Mouse (Mus musculus) hindbrain, embryonic 12.5 days (tissue): Measurements from ENCODE around the gene Fkbp8. TPM values are rescaled to one million over a fixed set of nuclear protein-coding genes. Genes with fewer than 3 reads are reported as not detected.

Experiments used
- ATAC-seq: fragments of 200-750 bp; cut with Nextera tagmentation; 2 replicates; pipeline ENCODE4 v1.8.0; 2017; ENCODE audit warnings: moderate TSS enrichment; ENCODE audit not compliant: low FRiP score
- H3K27ac ChIP-seq: fragments of 300-500 bp; sonication (generic); 2 replicates; pipeline ENCODE4 v1.5.1; 2016; ENCODE audit warnings: mild to moderate bottlenecking
- H3K27me3 ChIP-seq: fragments of 300-500 bp; sonication (generic); 2 replicates; pipeline ENCODE4 v1.6.1; 2016; ENCODE audit warnings: mild to moderate bottlenecking
- H3K36me3 ChIP-seq: fragments of 300-500 bp; sonication (generic); 2 replicates; pipeline ENCODE4 v1.6.1; 2016; ENCODE audit warnings: mild to moderate bottlenecking
- H3K4me1 ChIP-seq: fragments of 300-500 bp; sonication (generic); 2 replicates; pipeline ENCODE4 v1.6.1; 2016
- H3K4me2 ChIP-seq: fragments of 300-500 bp; sonication (generic); replicated peaks from 2 replicates; pipeline ENCODE4 v1.6.1; 2016; ENCODE audit warnings: mild to moderate bottlenecking
- H3K4me3 ChIP-seq: fragments of 300-500 bp; sonication (generic); 2 replicates; pipeline ENCODE4 v1.5.1; 2016; ENCODE audit warnings: mild to moderate bottlenecking
- H3K9ac ChIP-seq: fragments of 300-500 bp; sonication (generic); 2 replicates; pipeline ENCODE4 v1.6.1; 2016; ENCODE audit warnings: mild to moderate bottlenecking, moderate library complexity
- H3K9me3 ChIP-seq: fragments of 300-500 bp; sonication (generic); replicated peaks from 2 replicates; pipeline ENCODE4 v1.6.1; 2016; ENCODE audit warnings: mild to moderate bottlenecking
- WGBS: fragments of 180-500 bp; shearing (Covaris S2); methylation state at CpG from one replicate; pipeline ENCODE4 v1.1.7; 2016; 5-methylcytosine and 5-hydroxymethylcytosine counted together
- polyA plus RNA-seq: library from polyadenylated mRNA; unstranded; fragments of >200 nt; fragmentation: Nextera tagmentation; extraction: Ambion mirVana; gene quantifications from 2 replicates; pipeline ENCODE4 v1.2.1, GENCODE M21; 2016

Fkbp8 gene
- polyA plus RNA-seq, 1 experiment from 2014 or later: 334 TPM

DNA sequence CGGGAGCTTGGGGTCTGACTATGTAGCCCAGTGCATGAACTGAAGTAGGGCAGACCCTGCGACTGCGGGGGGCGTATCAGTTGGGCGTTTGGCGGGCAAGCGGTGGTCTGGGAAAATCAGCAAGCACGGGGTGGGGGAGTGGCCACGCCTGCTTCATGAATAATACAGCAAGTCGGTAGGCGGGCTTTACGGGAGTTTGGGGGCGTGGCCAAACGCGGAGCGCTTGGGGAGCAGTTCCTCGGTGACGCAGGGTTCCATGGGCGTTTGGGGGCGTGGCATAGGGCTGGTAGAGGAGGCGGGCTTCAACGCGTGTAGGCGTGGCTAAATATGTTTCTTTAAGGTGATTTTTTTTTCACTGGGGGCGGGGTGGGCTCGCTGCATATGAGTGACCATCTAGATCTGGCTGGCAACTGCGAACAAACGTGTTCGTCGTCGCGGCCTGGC lies 11.1 kb downstream of the Fkbp8 start:
- peak overlapping the region; percentile 77 for H3K4me3 ChIP-seq
- no peaks in the 10 kb centered on the region for H3K9me3 ChIP-seq
- peak; percentile 77 for ATAC-seq
- H3K36me3 ChIP-seq: peaks cover 33% of the 10 kb centered on the region
- peak overlapping the region; percentile 91 for H3K4me2 ChIP-seq
- no peaks in the 10 kb centered on the region for H3K27me3 ChIP-seq
- peaks cover 24% of the 10 kb centered on the region for H3K4me1 ChIP-seq
- WGBS: under 1% methylated on average over 32 of the region's 32 CpGs
- H3K9ac ChIP-seq: peak overlapping the region; percentile 88
- peak overlapping the region; percentile 94 for H3K27ac ChIP-seq

DNA sequence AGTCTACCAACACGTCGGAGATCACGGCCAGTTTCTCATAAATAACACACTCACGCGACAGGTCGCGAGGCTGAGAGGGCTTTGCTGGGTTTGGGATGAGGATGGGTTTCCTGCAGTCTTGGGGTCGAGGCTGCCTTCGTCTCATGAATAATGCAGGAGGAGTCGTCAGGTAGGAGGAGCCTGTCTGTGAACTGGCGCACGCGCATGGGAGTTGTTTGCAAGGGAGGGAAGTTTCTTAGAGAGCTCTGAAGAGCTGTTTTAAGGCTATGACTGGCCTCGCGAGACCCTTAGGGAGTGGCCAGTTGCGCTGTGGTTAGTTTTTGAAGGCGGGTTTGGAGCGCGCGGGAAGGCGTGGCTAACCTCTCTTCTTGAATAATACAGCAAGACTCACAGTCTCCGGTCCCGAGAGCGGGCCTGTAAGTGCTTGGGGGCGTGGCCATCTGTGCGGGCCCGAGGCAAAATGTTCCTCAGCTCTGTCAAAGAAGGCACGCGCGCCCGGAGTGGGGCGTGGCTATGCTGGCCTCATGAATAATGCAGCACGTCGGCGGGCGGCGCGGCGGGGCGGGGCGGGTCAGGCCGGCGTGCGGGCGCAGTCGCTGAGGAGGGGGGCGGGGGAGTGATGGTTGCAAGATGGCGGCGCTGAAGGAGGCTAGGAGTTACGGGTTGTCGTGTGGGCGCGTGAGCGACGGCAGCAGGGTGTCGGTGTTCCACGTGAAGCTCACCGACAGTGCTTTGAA lies 11.7 kb downstream of the Fkbp8 start, which contains the start of gene Ell:
Gene Ell (plus strand): TSS at position 381 of the 737 bp plus-strand sequence.
- no peaks in the 10 kb centered on the region for H3K9me3 ChIP-seq
- H3K36me3 ChIP-seq: peaks cover 27% of the 10 kb centered on the region
- H3K4me3 ChIP-seq: peak within 1 kb of the TSS; percentile 77
- H3K27ac ChIP-seq: peak within 1 kb of the TSS; percentile 94
- WGBS: 1% methylated on average over 57 of the region's 58 CpGs
- peak within 1 kb of the TSS; percentile 88 for H3K9ac ChIP-seq
- H3K27me3 ChIP-seq: no peaks in the 10 kb centered on the region
- H3K4me1 ChIP-seq: peaks cover 28% of the 10 kb centered on the region
- peak; percentile 89 for ATAC-seq
- H3K4me2 ChIP-seq: peak within 1 kb of the TSS; percentile 91

DNA sequence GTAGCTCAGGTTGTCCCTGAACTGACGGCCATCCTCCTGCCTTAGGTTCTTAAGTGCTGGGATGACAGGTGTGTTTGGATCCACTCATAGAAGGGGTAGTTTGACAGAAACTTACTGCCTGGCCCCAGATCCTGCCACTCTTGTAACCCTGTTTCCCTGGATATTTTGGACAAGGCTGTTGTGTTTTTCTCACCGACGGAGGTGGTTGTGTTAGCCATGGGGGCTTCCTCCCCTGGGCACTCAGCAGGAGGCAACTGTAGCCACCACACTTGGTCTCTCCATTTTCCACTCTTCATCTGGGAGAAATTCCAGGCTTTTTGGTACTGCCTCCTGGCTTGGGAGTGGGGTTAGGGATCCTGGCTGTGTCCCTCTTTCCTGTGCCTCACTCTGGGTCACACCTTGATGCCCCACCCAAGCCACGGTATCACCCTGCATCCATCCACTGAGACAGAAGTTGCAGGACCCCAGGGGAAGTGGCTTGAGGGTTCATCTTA lies 12.5 kb downstream of the Fkbp8 start:
- Histone ChIP-seq H3K36me3 (peaks cover 18% of the 10 kb centered on the region), H3K9me3 (no peaks in the 10 kb centered on the region), H3K9ac (peak overlapping the region; percentile 88), H3K4me2 (peak overlapping the region; percentile 91), H3K27ac (peak overlapping the region; percentile 94), H3K27me3 (no peaks in the 10 kb centered on the region), H3K4me3 (peak overlapping the region; percentile 77), H3K4me1 (peaks cover 29% of the 10 kb centered on the region)
- ATAC-seq: no peak
- 14% methylated on average over 4 of the region's 4 CpGs for WGBS

DNA sequence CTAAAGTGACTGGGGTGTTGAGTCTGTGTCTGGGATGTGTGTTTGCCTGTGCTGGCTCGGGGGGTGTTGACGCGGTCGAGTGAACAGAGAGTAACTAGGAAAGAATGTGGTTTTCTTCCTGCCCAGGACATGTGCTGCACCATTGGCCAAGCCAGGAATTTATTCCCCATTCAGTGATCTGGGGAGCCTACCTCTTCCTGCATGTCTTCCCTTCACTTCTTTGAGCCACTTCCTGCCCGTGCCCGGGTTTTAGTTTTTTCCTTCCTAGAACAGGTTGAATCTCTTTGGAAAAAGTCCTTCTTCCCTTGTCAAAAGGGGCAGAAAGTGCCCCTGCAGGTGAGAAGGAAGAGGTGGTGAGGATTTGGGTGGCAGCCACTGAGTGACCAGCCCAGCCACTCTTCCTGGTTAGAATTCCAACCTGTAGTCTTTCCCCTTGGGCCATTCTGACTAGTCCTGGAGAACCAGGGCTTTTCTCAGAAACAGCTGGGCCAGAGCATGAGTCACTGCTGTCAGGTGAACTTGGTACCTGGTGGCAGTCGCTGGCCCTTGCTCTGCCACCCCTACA lies 13.1 kb downstream of the Fkbp8 start:
- H3K4me2 ChIP-seq: peak overlapping the region; percentile 91
- whole genome bisulfite sequencing: 49% methylated on average over 7 of the region's 7 CpGs
- H3K9me3 ChIP-seq: no peaks in the 10 kb centered on the region
- H3K9ac ChIP-seq: peak overlapping the region; percentile 88
- no peaks in the 10 kb centered on the region for H3K27me3 ChIP-seq
- H3K4me3 ChIP-seq: peak overlapping the region; percentile 77
- no peak overlapping the region for H3K27ac ChIP-seq
- H3K36me3 ChIP-seq: peaks cover 13% of the 10 kb centered on the region
- peaks cover 29% of the 10 kb centered on the region for H3K4me1 ChIP-seq
- no peak for ATAC-seq

DNA sequence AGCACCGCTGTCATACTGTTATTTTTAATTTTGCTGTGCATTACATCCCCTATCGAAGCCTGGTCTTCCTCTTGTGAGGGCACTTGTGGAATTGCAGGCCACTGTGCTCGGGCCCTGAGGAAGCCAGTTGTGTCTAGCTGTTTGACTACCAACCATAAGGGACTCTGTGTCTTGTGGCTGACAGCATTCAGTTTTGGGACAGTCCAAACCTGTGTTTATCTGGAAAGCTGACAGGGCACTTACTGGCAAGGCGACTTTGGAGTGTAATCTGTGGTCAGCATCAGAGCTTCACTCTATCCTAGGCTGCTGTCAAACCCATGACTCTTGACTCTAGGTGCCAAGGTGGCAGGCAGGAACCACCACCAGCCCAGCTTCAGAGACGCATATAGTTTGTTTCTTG lies 13.6 kb downstream of the Fkbp8 start:
- Histone ChIP-seq H3K4me1 (peaks cover 29% of the 10 kb centered on the region), H3K36me3 (peaks cover 10% of the 10 kb centered on the region; the same call in 1 of the 2 replicates), H3K4me2 (peak overlapping the region; percentile 91), H3K9me3 (no peaks in the 10 kb centered on the region), H3K9ac (0 out of 2 replicates have a peak overlapping the region, but pooled peaks have one; percentile 88), H3K27me3 (no peaks in the 10 kb centered on the region), H3K27ac (no peak overlapping the region), H3K4me3 (peak overlapping the region; percentile 77)
- WGBS: 87% methylated on average over 5 of the region's 5 CpGs
- no peak for ATAC-seq

DNA sequence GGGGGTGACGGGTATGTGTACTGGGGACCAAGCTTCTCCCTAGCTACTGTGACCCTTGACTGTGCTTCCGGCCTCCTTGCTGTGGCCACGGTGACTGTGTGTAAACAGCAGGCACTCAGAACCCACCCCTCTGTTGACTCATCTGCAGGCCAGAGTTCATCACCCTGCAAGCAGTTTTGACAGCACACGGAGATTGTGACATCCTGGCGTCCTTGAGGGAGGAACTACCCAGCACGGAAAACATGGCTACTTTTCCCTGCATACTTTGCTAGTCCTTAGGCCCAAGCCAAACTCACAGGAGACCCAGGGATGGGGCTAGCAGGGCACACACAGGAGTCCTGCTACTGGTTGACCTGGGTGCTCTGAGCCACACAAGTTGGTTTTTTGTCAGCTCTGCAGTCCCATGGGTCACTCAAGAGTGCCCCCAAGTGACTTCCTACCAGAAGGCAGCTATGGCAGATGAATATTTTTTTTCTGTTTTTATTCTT lies 16.7 kb downstream of the Fkbp8 start:
- Histone ChIP-seq H3K27ac (no peak overlapping the region), H3K9me3 (no peaks in the 10 kb centered on the region), H3K4me2 (no peak overlapping the region), H3K36me3 (no peaks in the 10 kb centered on the region), H3K9ac (no peak overlapping the region), H3K4me3 (no peak overlapping the region), H3K4me1 (peaks cover 26% of the 10 kb centered on the region), H3K27me3 (no peaks in the 10 kb centered on the region)
- WGBS: 68% methylated on average over 6 of the region's 6 CpGs
- ATAC-seq: no peak

DNA sequence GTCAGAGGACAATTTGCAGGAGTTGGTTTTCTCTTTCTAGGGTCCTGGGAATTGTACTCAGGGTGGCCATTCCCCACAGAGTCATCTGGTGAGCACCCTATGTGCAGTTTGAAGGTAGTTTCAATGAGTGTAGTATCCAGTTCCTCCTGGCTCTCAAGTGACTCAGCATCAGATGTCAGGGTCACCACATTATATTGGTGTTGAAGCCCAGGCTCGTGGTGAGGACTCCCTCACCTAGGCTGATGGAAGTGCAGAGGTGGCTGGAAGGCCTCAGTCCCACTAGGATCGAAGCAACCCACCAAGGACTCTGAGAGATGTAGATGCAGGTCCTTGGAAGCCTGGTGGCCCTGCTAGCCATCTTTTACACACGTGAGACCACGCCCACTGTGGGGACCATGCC lies 18.9 kb downstream of the Fkbp8 start:
- no peak overlapping the region for H3K27ac ChIP-seq
- no peaks in the 10 kb centered on the region for H3K9me3 ChIP-seq
- H3K4me3 ChIP-seq: no peak overlapping the region
- no peak overlapping the region for H3K4me2 ChIP-seq
- peaks cover 10% of the 10 kb centered on the region for H3K4me1 ChIP-seq
- no peaks in the 10 kb centered on the region for H3K27me3 ChIP-seq
- WGBS: 91% methylated on average over 4 of the region's 4 CpGs
- no peak overlapping the region for H3K9ac ChIP-seq
- ATAC-seq: no peak
- no peaks in the 10 kb centered on the region for H3K36me3 ChIP-seq

DNA sequence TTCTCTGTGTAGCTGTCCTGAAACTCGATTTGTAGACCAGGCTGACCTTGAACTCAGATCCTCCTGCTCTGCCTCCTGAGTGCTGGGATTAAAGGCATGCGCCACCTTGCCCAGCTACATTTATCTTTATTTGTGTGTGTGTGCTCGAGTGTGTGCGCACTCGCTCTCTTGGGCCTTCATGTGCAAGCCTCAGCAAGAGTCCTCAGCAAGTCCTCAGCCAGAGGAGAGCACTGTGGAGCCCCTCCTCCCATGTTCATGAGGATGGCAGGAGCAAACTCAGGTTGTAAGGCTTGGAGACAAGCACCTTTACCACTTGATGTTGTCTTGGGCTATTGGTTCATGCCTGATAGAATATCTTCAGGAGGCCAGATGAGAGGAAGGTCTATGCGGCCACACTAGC lies 20.2 kb downstream of the Fkbp8 start:
- Histone ChIP-seq H3K4me1 (peaks cover 8% of the 10 kb centered on the region), H3K9me3 (no peaks in the 10 kb centered on the region), H3K4me2 (no peak overlapping the region), H3K27ac (no peak overlapping the region), H3K36me3 (no peaks in the 10 kb centered on the region), H3K27me3 (no peaks in the 10 kb centered on the region), H3K4me3 (no peak overlapping the region), H3K9ac (no peak overlapping the region)
- ATAC-seq: no peak
- WGBS: 89% methylated on average over 6 of the region's 6 CpGs

DNA sequence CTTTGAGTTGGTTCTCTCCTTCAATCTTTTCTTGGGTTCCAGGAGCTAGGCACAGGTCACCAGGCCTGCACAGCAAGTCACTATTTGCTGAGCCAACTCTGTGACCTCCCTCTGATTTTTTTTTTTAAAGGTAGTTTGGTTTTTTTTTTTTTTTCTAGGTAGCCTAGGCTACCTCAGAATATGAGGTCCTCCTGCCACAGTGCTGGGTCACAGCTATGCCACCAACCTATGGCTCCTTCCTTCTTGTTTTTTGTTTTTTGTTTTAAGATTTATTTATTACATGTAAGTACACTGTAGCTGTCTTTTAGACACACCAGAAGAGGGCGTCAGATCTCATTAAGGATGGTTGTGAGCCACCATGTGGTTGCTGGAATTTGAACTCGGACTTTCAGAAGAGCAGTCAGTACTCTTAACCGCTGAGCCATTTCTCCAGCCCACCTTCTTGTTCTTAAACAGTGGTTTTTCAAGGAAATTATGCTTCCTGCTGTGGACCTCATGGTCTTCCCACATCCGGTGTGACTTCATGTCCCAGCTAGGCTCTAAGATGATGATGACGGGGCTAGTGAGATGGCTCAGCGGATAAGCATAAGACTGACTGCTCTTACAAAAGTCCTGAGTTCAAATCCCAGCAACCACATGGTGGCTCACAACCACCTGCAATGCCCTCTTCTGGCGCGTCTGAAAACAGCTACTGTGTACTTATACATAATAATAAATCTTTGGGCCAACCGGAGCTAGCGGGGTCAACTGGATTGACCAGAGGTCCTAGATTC lies 22.1 kb downstream of the Fkbp8 start:
- no peaks in the 10 kb centered on the region for H3K36me3 ChIP-seq
- no peak overlapping the region for H3K4me2 ChIP-seq
- no peak for ATAC-seq
- no peak overlapping the region for H3K9ac ChIP-seq
- H3K4me1 ChIP-seq: peaks cover 16% of the 10 kb centered on the region
- 93% methylated on average over 10 of the region's 10 CpGs for WGBS
- no peaks in the 10 kb centered on the region for H3K9me3 ChIP-seq
- no peak overlapping the region for H3K4me3 ChIP-seq
- H3K27me3 ChIP-seq: no peaks in the 10 kb centered on the region
- no peak overlapping the region for H3K27ac ChIP-seq

DNA sequence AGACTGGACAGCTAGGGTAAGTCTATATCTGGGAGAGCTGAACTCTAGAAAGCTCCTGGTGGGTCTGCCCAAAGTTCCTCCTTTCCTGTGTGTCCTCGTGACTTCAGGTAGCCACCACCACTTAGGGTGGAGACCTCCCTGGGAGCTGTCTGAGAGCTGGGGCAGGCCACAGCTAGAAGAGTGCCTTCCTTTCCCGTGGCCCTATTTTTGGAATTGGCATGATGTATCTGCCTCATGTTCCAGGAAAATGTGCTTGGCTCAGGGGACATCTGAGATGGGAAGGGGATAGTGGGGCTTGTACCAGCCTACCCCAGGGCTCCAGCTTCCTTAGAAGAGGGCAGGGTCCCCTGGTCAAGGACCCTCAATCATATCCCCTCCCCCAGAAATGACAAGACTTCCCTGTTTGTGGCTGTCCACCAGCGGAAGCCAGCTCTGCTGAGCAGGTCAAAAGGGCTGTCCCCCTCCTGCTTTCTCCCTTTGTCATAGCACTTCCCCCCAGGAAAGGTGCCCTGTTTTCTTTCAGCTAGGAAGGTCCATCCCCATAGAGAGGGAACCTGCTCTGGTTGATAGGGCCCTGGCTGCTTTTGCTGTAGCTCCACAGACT lies 24.1 kb downstream of the Fkbp8 start:
- Histone ChIP-seq H3K27me3 (no peaks in the 10 kb centered on the region), H3K36me3 (no peaks in the 10 kb centered on the region), H3K4me3 (no peak overlapping the region), H3K4me2 (no peak overlapping the region), H3K4me1 (peaks cover 16% of the 10 kb centered on the region), H3K9ac (no peak overlapping the region), H3K9me3 (no peaks in the 10 kb centered on the region), H3K27ac (no peak overlapping the region)
- no peak for ATAC-seq
- WGBS: 76% methylated on average over 3 of the region's 3 CpGs

DNA sequence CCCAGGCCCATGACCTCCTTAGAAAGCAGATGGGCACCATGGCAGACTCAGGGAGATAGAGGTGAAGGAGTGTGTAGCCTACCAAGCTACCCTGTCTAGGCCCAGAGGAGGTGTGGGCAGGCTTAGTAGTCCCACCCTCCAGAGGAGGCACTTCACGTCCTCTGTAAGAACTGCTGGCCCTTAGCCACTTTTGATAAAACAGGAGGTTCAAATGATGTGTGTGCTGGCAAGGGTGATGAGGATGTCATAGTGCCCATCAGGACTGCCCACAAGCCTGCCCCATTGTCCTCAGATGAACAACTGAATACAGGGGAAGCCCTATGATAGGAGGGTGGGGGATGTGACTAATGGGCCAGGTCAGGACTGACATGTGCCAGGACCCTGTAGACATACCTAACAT lies 25.3 kb downstream of the Fkbp8 start:
- Histone ChIP-seq H3K9me3 (no peaks in the 10 kb centered on the region), H3K4me1 (peaks cover 16% of the 10 kb centered on the region), H3K4me3 (no peak overlapping the region), H3K4me2 (no peak overlapping the region), H3K27ac (no peak overlapping the region), H3K27me3 (no peaks in the 10 kb centered on the region), H3K36me3 (no peaks in the 10 kb centered on the region), H3K9ac (no peak overlapping the region)
- WGBS: 76% methylated on average over 1 of the region's 1 CpGs
- no peak for ATAC-seq

DNA sequence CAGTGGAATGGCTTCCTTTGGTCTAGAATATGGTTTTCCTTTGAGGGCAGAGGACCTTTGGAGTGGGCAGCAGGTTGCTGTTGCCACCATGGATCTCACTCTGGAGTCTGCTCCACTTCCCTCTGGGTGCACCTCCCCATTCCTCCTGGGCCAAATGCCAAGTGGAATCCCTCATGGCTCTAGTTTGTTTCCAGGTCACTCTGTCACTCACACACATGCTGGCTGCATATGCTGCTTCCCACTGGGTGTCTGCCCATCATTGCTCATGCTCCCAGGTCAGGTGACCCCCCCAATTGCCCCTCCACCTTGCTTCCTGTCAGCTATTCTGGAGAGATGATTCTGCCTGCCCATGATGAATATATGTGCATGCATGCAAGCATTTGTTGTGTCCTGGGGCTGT lies 26.2 kb downstream of the Fkbp8 start:
- no peak for ATAC-seq
- no peak overlapping the region for H3K27ac ChIP-seq

More for the DNA sequence above, 26.2 kb downstream of the Fkbp8 start:
- H3K9me3 ChIP-seq: no peaks in the 10 kb centered on the region
- H3K4me3 ChIP-seq: no peak overlapping the region
- no peaks in the 10 kb centered on the region for H3K36me3 ChIP-seq
- H3K27me3 ChIP-seq: no peaks in the 10 kb centered on the region
- H3K9ac ChIP-seq: no peak overlapping the region
- H3K4me2 ChIP-seq: no peak overlapping the region
- H3K4me1 ChIP-seq: peaks cover 16% of the 10 kb centered on the region
